Mouse (Mus musculus): Measurements from ENCODE around the gene Bbof1. TPM values are rescaled to one million over a fixed set of nuclear protein-coding genes. Genes with fewer than 3 reads are reported as not detected.

Gene Bbof1
- polyA plus RNA-seq, 1 experiment from 2014 or later, result 5.0 TPM

DNA sequence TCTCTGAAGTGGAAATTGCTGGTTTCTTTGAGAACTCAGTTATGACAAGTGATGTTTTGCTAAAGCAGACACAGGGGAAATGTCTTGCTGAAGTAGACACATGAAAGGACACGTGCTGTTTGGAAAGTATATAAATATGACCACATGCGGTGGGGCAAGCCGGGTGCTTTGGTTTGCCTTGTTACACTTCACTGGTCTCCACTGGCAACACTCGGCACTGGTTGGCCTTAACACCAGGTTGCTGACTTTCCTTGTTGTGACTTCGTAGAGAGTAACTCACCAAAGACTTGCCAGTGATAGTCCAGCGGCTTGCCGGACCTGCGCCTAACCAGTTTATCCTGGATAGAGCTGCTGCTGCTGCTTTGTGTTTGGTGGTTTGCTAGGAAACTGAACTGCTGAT, 20.8 kb upstream of the Bbof1 start:
- WGBS, result 77% methylated on average over 8 of the region's 8 CpGs
- peaks cover 15% of the 10 kb centered on the region for H3K36me3 ChIP-seq

DNA sequence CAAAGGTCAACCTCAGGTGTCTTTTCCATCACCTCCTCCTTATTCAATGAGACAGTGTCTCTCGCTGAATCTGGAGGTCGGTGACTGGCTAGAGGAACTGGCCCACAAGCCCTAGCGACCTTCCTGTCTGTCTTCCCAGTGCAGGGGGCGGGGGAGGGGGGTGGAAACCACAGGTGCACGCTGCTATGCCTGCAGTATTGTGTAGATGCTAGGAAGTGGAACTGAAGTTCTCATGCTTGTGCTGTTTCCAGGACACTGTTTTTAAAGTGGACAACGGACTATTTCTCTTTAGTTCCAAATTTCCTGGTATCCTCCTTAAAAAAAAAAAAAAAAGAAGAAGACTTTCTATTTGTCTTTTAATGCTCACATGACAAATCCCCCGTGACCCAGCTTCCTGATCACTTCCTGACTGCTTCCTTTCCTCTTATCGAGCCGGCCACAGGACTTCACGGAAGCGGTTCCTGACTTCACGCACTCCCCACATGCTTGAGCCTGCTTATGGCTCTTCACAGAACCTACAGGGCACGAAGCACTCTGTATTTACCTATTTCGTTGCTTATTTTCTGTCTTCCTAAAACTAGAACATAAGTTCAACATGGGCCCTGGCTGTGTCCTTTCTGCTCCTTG, 20.0 kb upstream of the Bbof1 start:
- Histone ChIP-seq H3K4me1 (replicated peaks) (no peaks in the 10 kb centered on the region), H3K4me3 (no peak overlapping the region), H3K9me3 (no peaks in the 10 kb centered on the region), H3K4me2 (no peak overlapping the region), H3K27me3 (no peaks in the 10 kb centered on the region), H3K36me3 (peaks cover 15% of the 10 kb centered on the region), H3K27ac (replicated peaks) (no peak overlapping the region), H3K9ac (no peak overlapping the region)
- 77% methylated on average over 14 of the region's 14 CpGs for WGBS
- no peak for ATAC-seq (ENCODE audit: low FRiP score, low read depth)

More for the DNA sequence above, 20.8 kb upstream of the Bbof1 start:
- no peak overlapping the region for H3K4me3 ChIP-seq
- H3K9ac ChIP-seq, result no peak overlapping the region
- H3K27ac ChIP-seq (replicated peaks), result no peak overlapping the region
- no peak for ATAC-seq (ENCODE audit: low FRiP score, low read depth)
- H3K9me3 ChIP-seq, result no peaks in the 10 kb centered on the region
- H3K4me2 ChIP-seq, result no peak overlapping the region
- H3K27me3 ChIP-seq, result no peaks in the 10 kb centered on the region
- no peaks in the 10 kb centered on the region for H3K4me1 ChIP-seq (replicated peaks)

DNA sequence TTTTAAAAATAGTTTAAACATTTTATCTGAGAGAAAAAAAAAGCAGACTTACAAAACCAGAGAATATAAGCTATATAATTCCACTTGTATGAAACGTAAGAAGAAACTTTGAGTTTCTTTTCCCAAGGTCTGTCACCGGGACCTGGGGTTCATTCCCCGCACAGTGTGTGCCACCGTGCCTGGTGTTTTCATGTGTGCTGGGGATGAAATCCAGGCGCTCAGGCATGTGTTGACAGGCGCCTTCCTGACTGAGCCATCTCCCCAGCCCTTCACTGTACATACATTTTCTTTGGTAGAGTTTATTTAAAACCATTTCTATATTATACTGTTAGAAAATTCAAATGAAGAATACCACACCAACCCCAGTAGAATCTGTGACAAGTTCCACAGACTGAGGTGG, 18.5 kb upstream of the Bbof1 start:
- H3K4me1 ChIP-seq (replicated peaks), result no peaks in the 10 kb centered on the region
- no peaks in the 10 kb centered on the region for H3K9me3 ChIP-seq
- H3K9ac ChIP-seq, result no peak overlapping the region
- no peaks in the 10 kb centered on the region for H3K27me3 ChIP-seq
- no peak overlapping the region for H3K27ac ChIP-seq (replicated peaks)
- H3K4me3 ChIP-seq, result no peak overlapping the region
- peaks cover 6% of the 10 kb centered on the region; the same call in 1 of the 2 replicates for H3K36me3 ChIP-seq
- 88% methylated on average over 6 of the region's 6 CpGs for WGBS
- no peak for ATAC-seq (ENCODE audit: low FRiP score, low read depth)
- no peak overlapping the region for H3K4me2 ChIP-seq

DNA sequence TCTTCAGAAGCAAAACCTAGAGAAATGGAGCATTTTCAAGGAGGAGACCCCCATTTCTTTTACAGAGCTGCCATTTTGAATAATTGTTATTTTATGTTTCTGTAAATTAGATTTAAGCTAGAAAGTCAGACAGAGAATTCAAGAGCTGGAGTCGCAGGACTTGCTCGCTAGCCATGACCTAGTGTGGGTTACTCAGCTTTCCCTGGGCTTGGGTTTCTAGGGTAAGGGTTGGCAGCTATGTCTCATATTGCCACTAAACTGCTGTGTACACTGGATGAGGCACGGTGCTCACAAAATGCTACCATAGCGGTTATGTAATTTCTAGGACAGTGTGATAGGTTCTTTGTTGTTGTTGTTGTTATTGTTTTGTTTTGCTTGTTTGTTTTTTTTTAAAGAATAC, 16.2 kb upstream of the Bbof1 start:
- Histone ChIP-seq H3K27me3 (no peaks in the 10 kb centered on the region), H3K4me2 (no peak overlapping the region), H3K4me3 (no peak overlapping the region), H3K4me1 (replicated peaks) (no peaks in the 10 kb centered on the region), H3K36me3 (no peaks in the 10 kb centered on the region), H3K27ac (replicated peaks) (no peak overlapping the region), H3K9me3 (no peaks in the 10 kb centered on the region), H3K9ac (no peak overlapping the region)
- ATAC-seq (ENCODE audit: low FRiP score, low read depth), result no peak
- WGBS, result 97% methylated on average over 4 of the region's 4 CpGs

DNA sequence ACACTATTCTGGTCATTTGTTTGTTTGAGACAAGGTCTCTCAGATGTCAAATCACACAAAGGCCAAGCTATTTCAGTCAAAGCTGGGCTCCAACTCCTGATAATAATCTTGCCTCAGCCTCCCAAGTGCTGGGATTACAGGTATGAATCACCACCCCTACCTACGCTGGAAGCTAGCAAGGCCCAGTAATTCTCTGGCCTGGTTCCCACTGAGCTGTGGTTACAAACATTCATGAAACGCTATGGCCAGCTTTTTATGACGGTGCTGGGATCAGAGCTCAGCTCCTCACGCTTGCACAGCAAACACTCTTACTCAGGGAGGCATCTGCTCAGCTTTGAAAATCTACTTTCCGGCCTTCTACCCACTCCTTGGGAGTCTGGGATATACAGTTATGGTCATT, 15.0 kb upstream of the Bbof1 start:
- H3K9me3 ChIP-seq, result no peaks in the 10 kb centered on the region
- H3K4me3 ChIP-seq, result no peak overlapping the region
- ATAC-seq (ENCODE audit: low FRiP score, low read depth), result no peak
- 94% methylated on average over 5 of the region's 5 CpGs for WGBS
- H3K4me1 ChIP-seq (replicated peaks), result no peaks in the 10 kb centered on the region
- H3K27me3 ChIP-seq, result no peaks in the 10 kb centered on the region
- no peak overlapping the region for H3K4me2 ChIP-seq
- no peaks in the 10 kb centered on the region for H3K36me3 ChIP-seq
- H3K27ac ChIP-seq (replicated peaks), result no peak overlapping the region
- no peak overlapping the region for H3K9ac ChIP-seq

DNA sequence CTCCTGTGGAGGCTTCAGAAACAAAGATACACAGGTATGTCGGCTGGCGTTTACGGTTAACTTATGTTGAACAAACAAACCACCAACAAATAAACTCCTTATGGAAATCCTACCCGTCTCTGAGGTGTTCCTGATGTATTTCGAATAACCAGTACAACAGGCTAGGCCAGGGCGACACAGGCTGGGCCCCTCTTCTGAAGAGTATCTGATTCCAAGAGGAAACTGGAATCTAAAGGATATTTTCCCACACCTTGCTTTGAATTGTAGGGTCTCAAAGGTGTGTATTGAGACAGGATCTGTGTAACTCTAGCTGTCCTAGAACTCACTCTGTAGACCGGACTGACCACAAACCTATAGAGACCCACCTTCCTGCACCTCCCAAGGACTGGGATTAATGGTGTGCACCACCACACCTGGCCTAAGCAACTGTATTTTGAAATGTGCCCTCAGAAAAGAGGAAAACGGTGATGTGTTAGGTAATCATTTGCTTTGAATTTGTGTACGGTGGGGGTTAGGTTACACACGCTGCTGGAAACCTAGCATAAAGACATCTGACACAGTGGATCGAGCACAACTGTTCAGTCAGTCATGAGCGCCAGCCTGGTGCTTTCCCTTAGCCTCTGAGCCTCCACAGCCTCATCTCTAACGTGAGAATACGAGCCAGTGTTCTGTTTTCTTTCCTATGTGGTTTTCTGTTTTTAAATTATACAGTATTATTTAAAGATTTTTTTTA, 11.8 kb upstream of the Bbof1 start:
- Histone ChIP-seq H3K4me2 (no peak overlapping the region), H3K27ac (replicated peaks) (no peak overlapping the region), H3K9me3 (no peaks in the 10 kb centered on the region), H3K4me3 (no peak overlapping the region), H3K36me3 (no peaks in the 10 kb centered on the region), H3K9ac (no peak overlapping the region), H3K4me1 (replicated peaks) (no peaks in the 10 kb centered on the region), H3K27me3 (no peaks in the 10 kb centered on the region)
- ATAC-seq (ENCODE audit: low FRiP score, low read depth), result no peak
- 90% methylated on average over 14 of the region's 14 CpGs for WGBS

DNA sequence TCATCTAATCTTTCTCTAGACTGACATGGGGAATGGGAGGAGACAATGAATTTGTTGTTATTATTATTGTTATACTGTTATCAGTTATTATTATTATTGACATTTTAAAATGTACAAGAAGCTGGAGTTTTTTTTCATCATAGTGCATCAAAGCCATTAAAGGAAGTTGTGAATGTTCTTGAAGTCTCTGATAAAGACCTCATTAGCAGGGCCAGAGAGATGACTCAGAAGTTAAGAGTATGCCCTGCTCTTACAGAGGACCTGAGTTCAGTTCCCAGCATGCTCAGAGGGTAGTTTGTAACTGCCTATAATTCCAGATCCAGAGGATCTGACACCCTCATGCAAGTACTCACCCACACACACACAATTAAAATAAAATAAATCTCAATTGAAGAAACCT, 11.2 kb upstream of the Bbof1 start:
- no peak overlapping the region for H3K4me2 ChIP-seq
- no peak overlapping the region for H3K9ac ChIP-seq
- no peaks in the 10 kb centered on the region for H3K4me1 ChIP-seq (replicated peaks)
- no peak overlapping the region for H3K27ac ChIP-seq (replicated peaks)
- ATAC-seq (ENCODE audit: low FRiP score, low read depth), result no peak
- no peak overlapping the region for H3K4me3 ChIP-seq
- no peaks in the 10 kb centered on the region for H3K36me3 ChIP-seq
- no peaks in the 10 kb centered on the region for H3K27me3 ChIP-seq
- H3K9me3 ChIP-seq, result no peaks in the 10 kb centered on the region

DNA sequence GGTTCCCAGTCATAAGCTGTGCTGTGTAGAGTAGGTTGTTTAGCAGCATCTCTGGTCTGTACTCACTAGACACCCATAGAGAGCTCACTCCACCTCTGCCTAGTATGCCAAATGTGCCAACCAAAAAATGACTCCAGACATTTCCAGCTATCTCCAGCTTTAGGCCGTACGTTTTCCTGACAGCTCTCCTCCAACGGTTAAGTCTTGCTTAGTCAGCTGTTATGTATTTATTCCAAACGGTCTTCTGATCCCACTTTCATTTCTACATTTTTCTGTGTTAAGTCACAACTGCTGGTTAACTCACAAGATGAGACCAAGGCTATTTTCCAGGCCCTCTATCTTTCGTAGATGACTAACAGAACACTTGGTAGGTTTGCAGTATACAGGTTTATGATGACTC, 10.2 kb upstream of the Bbof1 start:
- H3K9ac ChIP-seq, result no peak overlapping the region
- no peak overlapping the region for H3K4me3 ChIP-seq
- no peak overlapping the region for H3K4me2 ChIP-seq
- no peaks in the 10 kb centered on the region for H3K4me1 ChIP-seq (replicated peaks)
- H3K27me3 ChIP-seq, result no peaks in the 10 kb centered on the region
- H3K27ac ChIP-seq (replicated peaks), result no peak overlapping the region
- no peak for ATAC-seq (ENCODE audit: low FRiP score, low read depth)
- H3K9me3 ChIP-seq, result no peaks in the 10 kb centered on the region
- whole genome bisulfite sequencing, result 88% methylated on average over 5 of the region's 5 CpGs
- H3K36me3 ChIP-seq, result no peaks in the 10 kb centered on the region

DNA sequence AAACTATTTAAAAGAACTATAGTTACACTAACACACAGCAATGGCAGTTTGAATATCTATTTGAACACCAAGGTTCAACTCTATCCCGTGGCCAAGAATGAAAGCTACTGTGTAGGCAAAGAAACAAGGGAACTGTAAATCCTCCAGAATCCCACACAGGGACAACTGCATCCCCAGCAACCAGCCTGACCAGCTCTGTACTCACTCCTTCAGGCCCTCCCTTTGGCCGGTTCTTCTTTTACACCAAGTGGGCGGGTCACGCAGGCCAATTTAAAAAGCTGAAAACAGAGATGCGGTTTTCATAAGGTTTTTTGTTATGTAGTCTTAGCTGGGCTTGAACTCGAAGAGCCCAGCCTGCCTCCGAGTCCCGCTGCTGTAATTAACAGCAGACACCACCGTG, 9.7 kb upstream of the Bbof1 start:
- H3K9ac ChIP-seq, result no peak overlapping the region
- no peaks in the 10 kb centered on the region for H3K36me3 ChIP-seq
- 83% methylated on average over 9 of the region's 9 CpGs for WGBS
- no peak for ATAC-seq (ENCODE audit: low FRiP score, low read depth)
- no peaks in the 10 kb centered on the region for H3K27me3 ChIP-seq
- H3K9me3 ChIP-seq, result no peaks in the 10 kb centered on the region
- H3K27ac ChIP-seq (replicated peaks), result no peak overlapping the region
- H3K4me1 ChIP-seq (replicated peaks), result no peaks in the 10 kb centered on the region
- H3K4me2 ChIP-seq, result no peak overlapping the region
- no peak overlapping the region for H3K4me3 ChIP-seq

DNA sequence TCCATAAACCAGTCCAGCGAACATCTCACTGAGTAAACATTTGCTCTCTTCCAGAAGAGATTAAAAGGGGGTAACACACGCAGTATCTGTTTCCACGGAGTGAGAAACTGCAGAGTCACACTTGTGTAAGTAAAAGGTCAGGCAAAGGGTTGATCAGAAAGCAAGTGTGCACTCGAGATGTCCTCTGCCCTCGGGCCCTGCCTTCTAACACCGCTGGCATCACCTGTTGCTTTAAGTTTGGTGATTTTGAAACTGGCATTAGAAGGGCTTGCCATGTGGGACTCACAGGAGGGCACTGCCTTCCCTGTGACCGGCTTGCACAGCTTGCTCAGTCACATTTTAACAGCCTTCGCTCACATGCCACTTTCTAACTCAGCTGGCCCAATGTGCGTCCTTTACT, 9.2 kb upstream of the Bbof1 start:
- no peak overlapping the region for H3K9ac ChIP-seq
- H3K27me3 ChIP-seq, result no peaks in the 10 kb centered on the region
- no peak for ATAC-seq (ENCODE audit: low FRiP score, low read depth)
- H3K36me3 ChIP-seq, result no peaks in the 10 kb centered on the region
- no peaks in the 10 kb centered on the region for H3K4me1 ChIP-seq (replicated peaks)
- no peak overlapping the region for H3K4me2 ChIP-seq
- H3K4me3 ChIP-seq, result no peak overlapping the region
- no peaks in the 10 kb centered on the region for H3K9me3 ChIP-seq
- H3K27ac ChIP-seq (replicated peaks), result no peak overlapping the region
- WGBS, result 86% methylated on average over 9 of the region's 9 CpGs

DNA sequence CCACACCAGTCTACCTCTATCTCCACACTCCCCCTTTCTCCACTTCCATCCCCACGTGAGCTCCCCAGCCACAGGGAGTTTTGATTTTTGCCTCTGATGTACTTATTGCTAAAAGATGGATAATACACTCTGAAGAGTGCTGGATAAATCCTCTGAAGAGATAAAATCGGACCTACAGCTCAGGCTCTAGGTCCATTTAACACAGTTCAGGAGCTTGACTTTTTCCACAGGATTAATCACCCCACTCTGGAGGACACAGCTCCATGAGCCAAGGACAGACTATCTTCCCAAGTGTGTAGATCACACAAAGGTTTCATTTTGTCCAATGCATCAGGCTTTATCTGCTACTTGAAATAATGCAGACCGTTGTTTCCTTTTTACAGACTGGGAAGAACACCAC, 8.8 kb upstream of the Bbof1 start:
- no peak for ATAC-seq (ENCODE audit: low FRiP score, low read depth)
- Histone ChIP-seq H3K9me3 (no peaks in the 10 kb centered on the region), H3K4me3 (no peak overlapping the region), H3K9ac (no peak overlapping the region), H3K27ac (replicated peaks) (no peak overlapping the region), H3K36me3 (no peaks in the 10 kb centered on the region), H3K4me2 (no peak overlapping the region), H3K4me1 (replicated peaks) (no peaks in the 10 kb centered on the region), H3K27me3 (no peaks in the 10 kb centered on the region)
- 80% methylated on average over 3 of the region's 3 CpGs for WGBS

DNA sequence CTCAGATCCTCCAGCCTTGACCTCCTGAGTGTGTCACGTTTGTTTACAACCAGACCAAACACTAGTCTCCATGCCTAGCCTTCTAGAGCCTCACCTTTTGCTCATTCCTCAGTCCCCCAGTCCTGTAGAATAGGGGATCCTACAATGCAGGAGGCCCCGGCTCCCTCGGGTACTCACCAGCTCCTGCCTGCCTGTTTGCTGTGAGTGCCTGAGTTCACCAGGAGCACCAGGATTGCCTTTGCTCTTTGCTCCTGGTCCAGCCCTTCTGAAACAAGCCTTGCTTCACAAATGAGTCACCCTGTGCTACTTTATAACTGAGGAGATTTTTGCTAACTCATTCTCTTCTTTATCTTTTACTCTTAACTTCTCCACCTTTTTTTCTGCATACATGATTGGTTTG, 8.2 kb upstream of the Bbof1 start:
- no peaks in the 10 kb centered on the region for H3K36me3 ChIP-seq
- no peak overlapping the region for H3K4me3 ChIP-seq
- no peak overlapping the region for H3K9ac ChIP-seq
- WGBS, result 61% methylated on average over 3 of the region's 3 CpGs
- no peak overlapping the region for H3K4me2 ChIP-seq
- H3K27ac ChIP-seq (replicated peaks), result no peak overlapping the region
- no peaks in the 10 kb centered on the region for H3K4me1 ChIP-seq (replicated peaks)
- no peaks in the 10 kb centered on the region for H3K27me3 ChIP-seq
- no peak for ATAC-seq (ENCODE audit: low FRiP score, low read depth)
- H3K9me3 ChIP-seq, result no peaks in the 10 kb centered on the region

DNA sequence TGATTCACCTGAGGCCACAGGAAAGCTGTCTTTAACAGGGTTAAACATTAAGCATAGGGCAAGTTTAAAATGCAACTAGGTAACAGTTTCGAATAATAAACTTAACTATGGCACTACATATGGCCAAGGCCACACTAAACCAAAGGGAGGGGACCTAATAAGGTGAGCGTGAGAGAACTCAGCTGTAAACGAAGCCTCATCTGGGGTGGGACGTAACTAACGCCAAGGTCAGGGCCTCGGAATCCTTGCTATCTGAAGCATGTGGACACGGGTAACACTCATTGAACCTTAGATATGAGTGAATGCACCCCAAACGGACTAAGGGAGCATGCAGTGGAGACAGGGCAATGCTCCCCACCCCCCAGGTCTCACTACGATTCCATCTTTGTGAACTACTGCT, 5.9 kb upstream of the Bbof1 start:
- Histone ChIP-seq H3K4me1 (replicated peaks) (peaks cover 4% of the 10 kb centered on the region), H3K27ac (replicated peaks) (no peak overlapping the region), H3K9ac (no peak overlapping the region), H3K4me3 (no peak overlapping the region), H3K36me3 (no peaks in the 10 kb centered on the region), H3K27me3 (no peaks in the 10 kb centered on the region), H3K9me3 (no peaks in the 10 kb centered on the region), H3K4me2 (no peak overlapping the region)
- no peak for ATAC-seq (ENCODE audit: low FRiP score, low read depth)
- 85% methylated on average over 9 of the region's 9 CpGs for WGBS
